Mouse (Mus musculus): ENCODE measurements around the gene Med12l.

- no peak for TF ChIP-seq GATA1 (IDR thresholded peaks at IDR 0.05; ENCODE audit: borderline replicate concordance, low read length)
- TF ChIP-seq FLI1 (IDR thresholded peaks at IDR 0.05; ENCODE audit: low read length), result no peak
Measured at GRCm38 (mm10) chr3:59174426-59175154, 169.0 kb downstream of the Med12l start.
